Mouse (Mus musculus) layer of hippocampus, postnatal 14 days (tissue): Measurements from ENCODE around the gene Thsd4. TPM values are rescaled to one million over a fixed set of nuclear protein-coding genes. Genes with fewer than 3 reads are reported as not detected.
"Not testable (repeated sequence)": the region's sequence is repeated elsewhere in the genome, so short reads cannot be mapped to it uniquely, and the experiment has no call there.

ENCODE experiments used
- DNase-seq, 2 experiments: peaks; one replicate each; pipeline ENCODE4 v3.0.0; 2021 to 2022; ENCODE audit warnings: low spot score in 2 of 2, mixed read lengths in 1 of 2
- total RNA-seq, 2 experiments: library from RNA; stranded (reverse); gene quantifications; 2 replicates each; pipeline ENCODE4 v1.2.3; 2021

Thsd4 gene
- total RNA-seq, 2 experiments from 2014 or later: 36.4 to 37.8 TPM

GRCm38 (mm10) chr9:60272345-60272744 lies 249.5 kb downstream of the Thsd4 start:
- not testable (repeated sequence) for DNase-seq

- no peak for DNase-seq
Measured at GRCm38 (mm10) chr9:60271940-60272339, 249.9 kb downstream of the Thsd4 start.

- DNase-seq: no peak
Measured at GRCm38 (mm10) chr9:60269807-60270206, 252.0 kb downstream of the Thsd4 start.

- no peak for DNase-seq
Measured at GRCm38 (mm10) chr9:60267273-60267626, 254.6 kb downstream of the Thsd4 start.

GRCm38 (mm10) chr9:60266583-60267272 lies 255.1 kb downstream of the Thsd4 start:
- DNase-seq: no peak

GRCm38 (mm10) chr9:60264586-60265325 lies 257.1 kb downstream of the Thsd4 start:
- DNase-seq: no peak

- DNase-seq: no peak
Measured at GRCm38 (mm10) chr9:60262515-60263140, 259.2 kb downstream of the Thsd4 start.

- no peak for DNase-seq
Measured at GRCm38 (mm10) chr9:60259626-60260025, 262.2 kb downstream of the Thsd4 start.

GRCm38 (mm10) chr9:60251765-60252164 lies 270.1 kb downstream of the Thsd4 start:
- peak in 1 of 2 experiments; percentile 37 for DNase-seq

- no peak for DNase-seq
Measured at GRCm38 (mm10) chr9:60250403-60250802, 271.4 kb downstream of the Thsd4 start.

- no peak for DNase-seq
Measured at GRCm38 (mm10) chr9:60247998-60248397, 273.8 kb downstream of the Thsd4 start.

- DNase-seq: peak; percentile 70 to 81
Measured at GRCm38 (mm10) chr9:60244943-60245342, 276.9 kb downstream of the Thsd4 start.

GRCm38 (mm10) chr9:60243503-60243902 lies 278.3 kb downstream of the Thsd4 start:
- no peak for DNase-seq

- peak; percentile 58 to 65 for DNase-seq
Measured at GRCm38 (mm10) chr9:60237667-60238066, 284.2 kb downstream of the Thsd4 start.

GRCm38 (mm10) chr9:60236155-60236554 lies 285.7 kb downstream of the Thsd4 start:
- DNase-seq: no peak

- no peak for DNase-seq
Measured at GRCm38 (mm10) chr9:60234233-60235115, 287.4 kb downstream of the Thsd4 start.

- no peak for DNase-seq
Measured at GRCm38 (mm10) chr9:60231981-60232881, 289.6 kb downstream of the Thsd4 start.

- no peak for DNase-seq
Measured at GRCm38 (mm10) chr9:60229496-60229895, 292.4 kb downstream of the Thsd4 start.

GRCm38 (mm10) chr9:60227727-60228126 lies 294.1 kb downstream of the Thsd4 start:
- DNase-seq: peak; percentile 29 to 65

- DNase-seq: peak in 1 of 2 experiments; percentile 42
Measured at GRCm38 (mm10) chr9:60226679-60227078, 295.2 kb downstream of the Thsd4 start.
